Mouse (Mus musculus): ENCODE measurements at regions not wholly inside any gene's neighbourhood (a gene's known extent, or its start where the extent isn't known, plus 50 kb on each side); places are given as distances from the start of the nearest gene placed in this dataset.

- H3K4me3 ChIP-seq (ENCODE audit: insufficient read depth, low read depth, low read length): no peak overlapping the region
- H3K27ac ChIP-seq (replicated peaks; ENCODE audit: insufficient read depth, low read depth, low read length): no peak overlapping the region
- H3K36me3 ChIP-seq (ENCODE audit: control insufficient read depth, insufficient read depth, low read length): no peaks in the 10 kb centered on the region
- DNase-seq (ENCODE audit: extremely low read depth, low read depth, low spot score): peak; percentile 46
- TF ChIP-seq CTCF (IDR thresholded peaks at IDR 0.05; ENCODE audit: low read depth, low read length) (no peak), POLR2A (IDR thresholded peaks at IDR 0.05; ENCODE audit: extremely low read depth, insufficient read depth, low read length) (no peak)
- 66% methylated on average over 5 of the region's 5 CpGs for WGBS
- H3K9ac ChIP-seq (ENCODE audit: low read depth, low read length): no peak overlapping the region
- H3K4me1 ChIP-seq (ENCODE audit: control insufficient read depth, insufficient read depth, low read length): no peaks in the 10 kb centered on the region
- H3K79me2 ChIP-seq (ENCODE audit: control insufficient read depth, insufficient read depth, low read length): no peaks in the 10 kb centered on the region
- no peaks in the 10 kb centered on the region for H3K27me3 ChIP-seq (ENCODE audit: control insufficient read depth, insufficient read depth, low read length)
Observed at GRCm38 (mm10) chr16:25052917-25053343, 233.7 kb upstream of the Tprg start.

GRCm38 (mm10) chr16:25054304-25054703, 232.3 kb upstream of the Tprg start:
- H3K27me3 ChIP-seq (ENCODE audit: control insufficient read depth, insufficient read depth, low read length): no peaks in the 10 kb centered on the region
- DNase-seq (ENCODE audit: extremely low read depth, low read depth, low spot score): peak; percentile 51
- H3K4me3 ChIP-seq (ENCODE audit: insufficient read depth, low read depth, low read length): no peak overlapping the region
- no peak overlapping the region for H3K27ac ChIP-seq (replicated peaks; ENCODE audit: insufficient read depth, low read depth, low read length)
- 61% methylated on average over 2 of the region's 2 CpGs for WGBS
- H3K9ac ChIP-seq (ENCODE audit: low read depth, low read length): no peak overlapping the region
- peaks cover 6% of the 10 kb centered on the region for H3K4me1 ChIP-seq (ENCODE audit: control insufficient read depth, insufficient read depth, low read length)
- H3K79me2 ChIP-seq (ENCODE audit: control insufficient read depth, insufficient read depth, low read length): no peaks in the 10 kb centered on the region
- no peaks in the 10 kb centered on the region for H3K36me3 ChIP-seq (ENCODE audit: control insufficient read depth, insufficient read depth, low read length)
- TF ChIP-seq CTCF (IDR thresholded peaks at IDR 0.05; ENCODE audit: low read depth, low read length) (no peak), POLR2A (IDR thresholded peaks at IDR 0.05; ENCODE audit: extremely low read depth, insufficient read depth, low read length) (no peak)

GRCm38 (mm10) chr16:25055376-25055775, 231.2 kb upstream of the Tprg start:
- TF ChIP-seq CTCF (IDR thresholded peaks at IDR 0.05; ENCODE audit: low read depth, low read length) (no peak), POLR2A (IDR thresholded peaks at IDR 0.05; ENCODE audit: extremely low read depth, insufficient read depth, low read length) (no peak)
- peaks cover 11% of the 10 kb centered on the region for H3K4me1 ChIP-seq (ENCODE audit: control insufficient read depth, insufficient read depth, low read length)
- no peak overlapping the region for H3K27ac ChIP-seq (replicated peaks; ENCODE audit: insufficient read depth, low read depth, low read length)
- DNase-seq (ENCODE audit: extremely low read depth, low read depth, low spot score): no peak
- no peaks in the 10 kb centered on the region for H3K79me2 ChIP-seq (ENCODE audit: control insufficient read depth, insufficient read depth, low read length)
- no peak overlapping the region for H3K9ac ChIP-seq (ENCODE audit: low read depth, low read length)
- no peak overlapping the region for H3K4me3 ChIP-seq (ENCODE audit: insufficient read depth, low read depth, low read length)
- no peaks in the 10 kb centered on the region for H3K27me3 ChIP-seq (ENCODE audit: control insufficient read depth, insufficient read depth, low read length)
- no peaks in the 10 kb centered on the region for H3K36me3 ChIP-seq (ENCODE audit: control insufficient read depth, insufficient read depth, low read length)
- WGBS: 94% methylated on average over 9 of the region's 9 CpGs

GRCm38 (mm10) chr16:25058051-25058747, 228.4 kb upstream of the Tprg start:
- TF ChIP-seq CTCF (IDR thresholded peaks at IDR 0.05; ENCODE audit: low read depth, low read length) (no peak), POLR2A (IDR thresholded peaks at IDR 0.05; ENCODE audit: extremely low read depth, insufficient read depth, low read length) (no peak)
- no peaks in the 10 kb centered on the region for H3K27me3 ChIP-seq (ENCODE audit: control insufficient read depth, insufficient read depth, low read length)
- 69% methylated on average over 11 of the region's 11 CpGs for WGBS
- peak overlapping the region; percentile 54; the same call in 1 of the 2 replicates for H3K9ac ChIP-seq (ENCODE audit: low read depth, low read length)
- H3K4me3 ChIP-seq (ENCODE audit: insufficient read depth, low read depth, low read length): 0 out of 2 replicates have a peak overlapping the region, but pooled peaks have one; percentile 82
- H3K27ac ChIP-seq (replicated peaks; ENCODE audit: insufficient read depth, low read depth, low read length): peak overlapping the region; percentile 59; the same call in 1 of the 2 replicates
- H3K36me3 ChIP-seq (ENCODE audit: control insufficient read depth, insufficient read depth, low read length): no peaks in the 10 kb centered on the region
- peaks cover 11% of the 10 kb centered on the region for H3K4me1 ChIP-seq (ENCODE audit: control insufficient read depth, insufficient read depth, low read length)
- no peaks in the 10 kb centered on the region for H3K79me2 ChIP-seq (ENCODE audit: control insufficient read depth, insufficient read depth, low read length)
- DNase-seq (ENCODE audit: extremely low read depth, low read depth, low spot score): no peak

- H3K27ac ChIP-seq (replicated peaks; ENCODE audit: insufficient read depth, low read depth, low read length): peak overlapping the region; percentile 96
- TF ChIP-seq CTCF (IDR thresholded peaks at IDR 0.05; ENCODE audit: low read depth, low read length) (no peak), POLR2A (IDR thresholded peaks at IDR 0.05; ENCODE audit: extremely low read depth, insufficient read depth, low read length) (peak; percentile 68)
- no peaks in the 10 kb centered on the region for H3K27me3 ChIP-seq (ENCODE audit: control insufficient read depth, insufficient read depth, low read length)
- peak overlapping the region; percentile 82 for H3K4me3 ChIP-seq (ENCODE audit: insufficient read depth, low read depth, low read length)
- H3K4me1 ChIP-seq (ENCODE audit: control insufficient read depth, insufficient read depth, low read length): peaks cover 11% of the 10 kb centered on the region
- no peaks in the 10 kb centered on the region for H3K36me3 ChIP-seq (ENCODE audit: control insufficient read depth, insufficient read depth, low read length)
- under 1% methylated on average over 36 of the region's 36 CpGs for WGBS
- H3K9ac ChIP-seq (ENCODE audit: low read depth, low read length): peak overlapping the region; percentile 83
- DNase-seq (ENCODE audit: extremely low read depth, low read depth, low spot score): peak; percentile 98
- no peaks in the 10 kb centered on the region for H3K79me2 ChIP-seq (ENCODE audit: control insufficient read depth, insufficient read depth, low read length)
Observed at GRCm38 (mm10) chr16:25058812-25059501, 227.7 kb upstream of the Tprg start.
